Mouse (Mus musculus): ENCODE measurements at regions not wholly inside any gene's neighbourhood (a gene's known extent, or its start where the extent isn't known, plus 50 kb on each side); places are given as distances from the start of the nearest gene placed in this dataset.

- TF ChIP-seq ZNF384 (IDR thresholded peaks at IDR 0.05; ENCODE audit: low read depth, low read length) (no peak), HCFC1 (IDR thresholded peaks at IDR 0.05; ENCODE audit: borderline replicate concordance, insufficient read depth, low read length) (no peak), ZC3H11A (IDR thresholded peaks at IDR 0.05; ENCODE audit: borderline replicate concordance, low read depth, low read length) (no peak)
Measured at GRCm38 (mm10) chr2:92804916-92805315, 110.0 kb upstream of the Syt13 start.

Data from ES-E14 (cell line).